Mouse (Mus musculus): ENCODE measurements around the gene Lzic. TPM values are rescaled to one million over a fixed set of nuclear protein-coding genes. Genes with fewer than 3 reads are reported as not detected.
A peak's percentile ranks its signal among the peaks of the same experiment; 100 is the strongest.

Gene Lzic
- total and polyA plus RNA-seq, 2 experiments from 2014 or later = 33.5 to 34.8 TPM

DNA sequence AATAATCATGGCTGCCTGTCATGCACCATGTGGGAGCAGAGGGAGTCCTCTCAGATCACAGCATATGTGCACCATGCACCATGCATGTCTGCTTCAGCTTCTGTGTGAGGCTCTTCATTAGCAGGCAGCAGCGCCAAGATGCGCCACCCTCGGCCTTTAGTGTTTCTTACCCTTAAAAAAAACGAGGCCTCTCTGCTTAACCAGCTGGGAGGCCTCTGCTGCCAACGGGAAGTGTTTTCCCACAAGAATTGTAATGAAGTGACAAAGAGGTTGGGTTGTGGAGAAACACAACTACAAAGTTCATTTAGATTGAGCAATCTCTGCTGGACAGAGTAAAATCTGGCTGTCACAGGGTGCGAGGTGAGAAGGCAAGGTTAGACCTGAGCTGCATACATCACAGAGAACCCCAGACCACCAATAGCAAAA is 26.2 kb downstream of the Lzic start:
- TF ChIP-seq CTCF (IDR thresholded peaks at IDR 0.05; ENCODE audit: low read depth) = 0 out of 2 replicates have a peak, but pooled peaks have one; percentile 1

DNA sequence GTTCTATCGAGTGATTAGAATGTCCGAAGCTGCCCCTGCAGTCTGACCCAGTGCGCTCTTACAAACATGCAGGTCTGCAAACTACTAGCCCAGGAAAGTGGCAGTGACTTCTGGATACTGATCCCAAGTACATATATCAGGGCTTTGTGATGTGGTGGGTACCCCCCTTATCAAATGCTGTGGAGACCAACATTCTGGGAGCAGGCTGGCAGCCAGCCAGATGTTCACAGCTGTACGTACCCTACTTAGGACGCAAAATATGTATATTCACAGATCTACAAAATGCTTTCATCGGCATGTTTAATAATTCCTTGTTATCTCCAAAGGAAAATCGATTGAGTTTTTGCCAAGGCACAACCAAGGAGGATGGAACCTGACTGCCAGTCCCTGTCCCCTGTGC is 27.0 kb downstream of the Lzic start:
- Histone ChIP-seq H3K4me2 (ENCODE audit: low read depth, low read length) (no peak overlapping the region), H3K27me3 (ENCODE audit: insufficient read depth, low read length) (no peaks in the 10 kb centered on the region), H3K9ac (replicated peaks; ENCODE audit: low read length) (no peak overlapping the region), H3K4me1 (ENCODE audit: insufficient read depth, low read length) (no peaks in the 10 kb centered on the region), H3K9me3 (ENCODE audit: low read length) (no peaks in the 10 kb centered on the region), H3K4me3 (ENCODE audit: low read length) (no peak overlapping the region), H3K36me3 (ENCODE audit: insufficient read depth, low read length) (no peaks in the 10 kb centered on the region), H3K27ac (no peak overlapping the region)
- WGBS = 78% methylated on average over 7 of the region's 7 CpGs
- DNase-seq (ENCODE audit: low spot score) (no peak), ATAC-seq (no peak)
- TF ChIP-seq CTCF (IDR thresholded peaks at IDR 0.05; ENCODE audit: low read depth) = no peak

More for the DNA sequence above, 26.2 kb downstream of the Lzic start:
- Histone ChIP-seq H3K27ac (peak overlapping the region; percentile 36; the same call in 1 of the 2 replicates), H3K4me3 (ENCODE audit: low read length) (no peak overlapping the region), H3K9me3 (ENCODE audit: low read length) (no peaks in the 10 kb centered on the region), H3K36me3 (ENCODE audit: insufficient read depth, low read length) (no peaks in the 10 kb centered on the region), H3K27me3 (ENCODE audit: insufficient read depth, low read length) (no peaks in the 10 kb centered on the region), H3K9ac (replicated peaks; ENCODE audit: low read length) (no peak overlapping the region), H3K4me2 (ENCODE audit: low read depth, low read length) (no peak overlapping the region), H3K4me1 (ENCODE audit: insufficient read depth, low read length) (no peaks in the 10 kb centered on the region)
- WGBS = 30% methylated on average over 6 of the region's 6 CpGs
- DNase-seq (ENCODE audit: low spot score) = peak; percentile 43
- peak; percentile 35; the same call in 1 of the 2 replicates for ATAC-seq

DNA sequence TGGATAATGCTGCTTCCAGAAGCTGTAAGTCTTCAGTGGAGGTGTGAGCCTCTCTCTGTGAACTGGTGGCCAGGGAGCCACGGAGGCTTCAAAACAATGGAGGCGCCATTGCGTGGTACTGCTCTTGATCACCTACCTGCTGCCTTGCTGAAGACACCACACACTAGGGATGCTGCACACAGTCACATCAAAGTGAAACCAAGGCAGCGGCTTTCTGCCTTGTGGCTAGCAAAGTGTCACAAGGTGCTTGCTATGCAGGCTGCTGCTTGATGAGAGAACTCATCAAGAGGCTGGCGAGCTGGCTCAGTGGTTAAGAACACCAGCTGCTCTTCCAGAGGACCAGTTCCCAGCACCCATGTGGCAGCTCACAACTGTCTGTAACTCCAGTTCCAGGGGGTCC is 30.7 kb downstream of the Lzic start:
- Histone ChIP-seq H3K4me3 (ENCODE audit: low read length) (no peak overlapping the region), H3K27ac (no peak overlapping the region), H3K36me3 (ENCODE audit: insufficient read depth, low read length) (no peaks in the 10 kb centered on the region), H3K4me1 (ENCODE audit: insufficient read depth, low read length) (0 out of 2 replicates have a peak, but pooled peaks cover 6% of the 10 kb centered on the region), H3K4me2 (ENCODE audit: low read depth, low read length) (no peak overlapping the region), H3K9ac (replicated peaks; ENCODE audit: low read length) (no peak overlapping the region), H3K9me3 (ENCODE audit: low read length) (no peaks in the 10 kb centered on the region), H3K27me3 (ENCODE audit: insufficient read depth, low read length) (no peaks in the 10 kb centered on the region)
- no peak for TF ChIP-seq CTCF (IDR thresholded peaks at IDR 0.05; ENCODE audit: low read depth)
- no peak for DNase-seq (ENCODE audit: low spot score)
- no peak for ATAC-seq
- 91% methylated on average over 5 of the region's 5 CpGs for WGBS

DNA sequence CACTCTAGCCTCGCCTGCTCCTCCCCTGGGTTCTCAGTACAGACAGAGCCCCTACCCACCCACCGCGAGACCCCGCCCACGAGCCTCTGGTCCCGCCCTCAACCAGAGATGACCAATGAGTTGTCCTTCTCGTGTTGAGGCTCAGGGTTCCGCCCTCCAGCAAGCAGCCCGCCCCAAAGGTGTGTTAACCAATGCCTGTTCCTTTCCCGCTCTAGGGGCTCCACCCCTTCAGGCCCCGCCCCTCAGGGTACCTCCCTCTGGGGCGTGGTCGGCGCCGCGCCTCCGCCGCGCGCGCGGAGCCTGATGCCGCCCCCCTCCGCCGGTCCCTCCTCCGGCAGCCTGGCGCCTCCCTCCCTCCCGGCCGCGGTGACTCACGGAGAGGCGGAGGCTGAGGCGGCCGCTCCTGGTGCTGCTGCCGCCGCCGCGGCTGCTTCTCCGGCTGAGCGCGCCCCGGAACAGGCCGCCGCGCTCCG is 32.9 kb downstream of the Lzic start, which contains the start of gene Ctnnbip1:
Gene Ctnnbip1 (plus strand): TSS at position 369 of the 473 bp plus-strand sequence.
- Histone ChIP-seq H3K9me3 (ENCODE audit: low read length) (no peaks in the 10 kb centered on the region), H3K4me2 (ENCODE audit: low read depth, low read length) (peak within 1 kb of the TSS; percentile 97), H3K27me3 (ENCODE audit: insufficient read depth, low read length) (no peaks in the 10 kb centered on the region), H3K4me1 (ENCODE audit: insufficient read depth, low read length) (0 out of 2 replicates have a peak, but pooled peaks cover 6% of the 10 kb centered on the region), H3K27ac (peak within 1 kb of the TSS; percentile 77), H3K4me3 (ENCODE audit: low read length) (peak within 1 kb of the TSS; percentile 91), H3K36me3 (ENCODE audit: insufficient read depth, low read length) (no peaks in the 10 kb centered on the region), H3K9ac (replicated peaks; ENCODE audit: low read length) (peak within 1 kb of the TSS; percentile 92)
- under 1% methylated on average over 31 of the region's 46 CpGs for WGBS
- peak; percentile 99 for ATAC-seq
- no peak for TF ChIP-seq CTCF (IDR thresholded peaks at IDR 0.05; ENCODE audit: low read depth)
- peak; percentile 98 for DNase-seq (ENCODE audit: low spot score)

GRCm38 (mm10) chr4:149518351-149519220 is 33.6 kb downstream of the Lzic start:
- Histone ChIP-seq H3K4me2 (ENCODE audit: low read depth, low read length) (peak overlapping the region; percentile 97), H3K4me1 (ENCODE audit: insufficient read depth, low read length) (0 out of 2 replicates have a peak, but pooled peaks cover 9% of the 10 kb centered on the region), H3K9me3 (ENCODE audit: low read length) (no peaks in the 10 kb centered on the region), H3K4me3 (ENCODE audit: low read length) (peak overlapping the region; percentile 91), H3K36me3 (ENCODE audit: insufficient read depth, low read length) (no peaks in the 10 kb centered on the region), H3K9ac (replicated peaks; ENCODE audit: low read length) (peak overlapping the region; percentile 92), H3K27ac (peak overlapping the region; percentile 77), H3K27me3 (ENCODE audit: insufficient read depth, low read length) (no peaks in the 10 kb centered on the region)
- ATAC-seq (no peak; the same call in 1 of the 2 replicates), DNase-seq (ENCODE audit: low spot score) (no peak)
- no peak for TF ChIP-seq CTCF (IDR thresholded peaks at IDR 0.05; ENCODE audit: low read depth)
- 2% methylated on average over 40 of the region's 52 CpGs for WGBS

DNA sequence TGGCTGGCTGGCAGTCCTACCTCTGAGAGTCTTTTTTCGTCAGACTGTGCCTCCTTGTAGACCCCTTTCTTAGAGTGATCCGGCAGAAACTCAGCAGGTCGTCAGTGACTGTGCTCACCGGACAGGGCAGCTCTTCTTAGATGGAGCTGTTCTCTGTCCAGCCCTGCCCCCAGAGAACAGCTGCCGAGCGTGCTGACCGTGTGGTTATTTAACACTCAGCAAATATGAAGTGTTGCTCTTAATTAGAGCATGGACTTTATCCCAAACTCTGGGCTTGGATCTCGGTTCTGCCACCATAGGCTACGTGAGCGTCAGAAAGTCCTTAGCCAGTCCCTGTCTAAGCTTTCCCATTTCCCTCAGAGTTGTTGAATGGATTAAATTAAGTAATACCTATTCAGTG is 36.2 kb downstream of the Lzic start:
- no peak for ATAC-seq
- DNase-seq (ENCODE audit: low spot score) = no peak
- 58% methylated on average over 10 of the region's 10 CpGs for WGBS
- no peaks in the 10 kb centered on the region for H3K9me3 ChIP-seq (ENCODE audit: low read length)
- no peak overlapping the region for H3K9ac ChIP-seq (replicated peaks; ENCODE audit: low read length)
- no peak for TF ChIP-seq CTCF (IDR thresholded peaks at IDR 0.05; ENCODE audit: low read depth)
- no peak overlapping the region for H3K4me2 ChIP-seq (ENCODE audit: low read depth, low read length)
- no peaks in the 10 kb centered on the region for H3K27me3 ChIP-seq (ENCODE audit: insufficient read depth, low read length)
- 0 out of 2 replicates have a peak, but pooled peaks cover 14% of the 10 kb centered on the region for H3K4me1 ChIP-seq (ENCODE audit: insufficient read depth, low read length)
- no peaks in the 10 kb centered on the region for H3K36me3 ChIP-seq (ENCODE audit: insufficient read depth, low read length)
- H3K27ac ChIP-seq = no peak overlapping the region
- H3K4me3 ChIP-seq (ENCODE audit: low read length) = no peak overlapping the region

Data from hindbrain, postnatal 0 days (tissue).